Mouse (Mus musculus): ENCODE measurements around the gene Fam213b. TPM values are rescaled to one million over a fixed set of nuclear protein-coding genes. Genes with fewer than 3 reads are reported as not detected.

The Fam213b gene
- 59.3 and 64.5 TPM in 2 replicates for polyA plus RNA-seq (2015; fragmentation: Nextera tagmentation; extraction: Ambion mirVana)

- H3K9ac ChIP-seq (ENCODE audit: low read depth, low read length): peak within 1 kb of the TSS; percentile 88
- peak within 1 kb of the TSS; percentile 96 for H3K4me2 ChIP-seq (ENCODE audit: low read length)
- WGBS: 3% methylated on average over 43 of the region's 43 CpGs
- H3K4me1 ChIP-seq (ENCODE audit: control insufficient read depth, insufficient read depth, low read length): peaks cover 19% of the 10 kb centered on the region
- no peaks in the 10 kb centered on the region for H3K27me3 ChIP-seq (ENCODE audit: control insufficient read depth, insufficient read depth, low read depth, low read length)
- no peaks in the 10 kb centered on the region for H3K9me3 ChIP-seq (replicated peaks; ENCODE audit: control insufficient read depth, low read length, poor library complexity, severe bottlenecking)
- ATAC-seq: peak; percentile 96
- peak within 1 kb of the TSS; percentile 58 for H3K4me3 ChIP-seq (ENCODE audit: low read depth, low read length)
- peak within 1 kb of the TSS; percentile 77 for H3K27ac ChIP-seq (ENCODE audit: low read length)
- H3K36me3 ChIP-seq (ENCODE audit: control insufficient read depth, insufficient read depth, low read length): no peaks in the 10 kb centered on the region
Measured at GRCm38 (mm10) chr4:154898506-154899446, at the start of gene Fam213b. Gene Fam213b, minus strand, starts transcription at chr4:154899135.

DNA sequence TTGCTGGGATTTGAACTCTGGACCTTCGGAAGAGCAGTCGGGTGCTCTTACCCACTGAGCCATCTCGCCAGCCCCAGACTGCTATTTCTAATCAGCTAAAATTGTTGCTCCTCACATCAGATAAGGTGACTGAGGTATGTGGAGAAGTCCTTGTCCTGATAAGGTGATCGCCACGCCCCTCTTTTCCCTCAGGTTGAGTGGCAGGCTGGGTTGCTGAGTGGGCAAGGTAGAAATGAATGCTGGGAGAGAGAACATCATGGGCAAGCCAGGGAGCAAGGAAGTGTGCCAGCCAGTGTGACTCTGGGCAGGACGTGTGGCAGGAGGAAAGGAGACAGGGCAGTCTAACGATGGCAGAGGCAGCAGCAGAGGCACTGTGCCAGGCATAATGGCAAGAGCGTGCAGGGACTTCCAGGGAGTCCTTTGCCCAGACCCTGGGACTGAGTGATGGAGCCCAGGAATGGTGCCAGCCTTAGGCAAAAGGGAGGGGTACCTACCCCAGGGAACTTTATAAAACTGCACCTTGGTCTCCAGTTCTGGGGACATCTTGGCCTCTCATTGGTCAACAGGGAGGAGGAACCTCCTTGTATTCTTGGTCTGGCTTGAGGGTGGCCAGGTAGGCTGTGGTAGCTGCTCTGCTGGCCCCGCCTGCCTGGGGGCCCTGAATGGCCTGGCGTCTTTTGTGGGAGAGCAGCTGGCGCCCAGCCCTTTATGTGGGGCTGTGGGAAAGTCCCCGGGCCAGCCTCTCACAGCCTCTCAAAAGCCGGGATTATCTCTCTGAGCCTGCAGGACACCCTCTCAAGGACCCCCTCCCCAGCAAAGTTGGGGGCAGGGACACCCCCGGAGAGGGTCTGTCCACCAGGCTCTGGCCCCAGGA lies 49.4 kb upstream of the Fam213b start:
- Histone ChIP-seq H3K36me3 (ENCODE audit: control insufficient read depth, insufficient read depth, low read length) (no peaks in the 10 kb centered on the region), H3K27me3 (ENCODE audit: control insufficient read depth, insufficient read depth, low read depth, low read length) (no peaks in the 10 kb centered on the region; the same call in 1 of the 2 replicates), H3K4me2 (ENCODE audit: low read length) (no peak overlapping the region), H3K9ac (ENCODE audit: low read depth, low read length) (no peak overlapping the region), H3K27ac (ENCODE audit: low read length) (peak overlapping the region; percentile 76), H3K4me3 (ENCODE audit: low read depth, low read length) (no peak overlapping the region), H3K9me3 (replicated peaks; ENCODE audit: control insufficient read depth, low read length, poor library complexity, severe bottlenecking) (no peaks in the 10 kb centered on the region), H3K4me1 (ENCODE audit: control insufficient read depth, insufficient read depth, low read length) (peaks cover 14% of the 10 kb centered on the region)
- WGBS: 35% methylated on average over 14 of the region's 14 CpGs
- ATAC-seq: peak; percentile 69

GRCm38 (mm10) chr4:154946319-154946718 lies 47.4 kb upstream of the Fam213b start:
- H3K4me1 ChIP-seq (ENCODE audit: control insufficient read depth, insufficient read depth, low read length): peaks cover 12% of the 10 kb centered on the region
- WGBS: under 1% methylated on average over 8 of the region's 8 CpGs
- peak overlapping the region; percentile 74 for H3K27ac ChIP-seq (ENCODE audit: low read length)
- H3K4me2 ChIP-seq (ENCODE audit: low read length): peak overlapping the region; percentile 64
- peak overlapping the region; percentile 35 for H3K4me3 ChIP-seq (ENCODE audit: low read depth, low read length)
- no peaks in the 10 kb centered on the region for H3K36me3 ChIP-seq (ENCODE audit: control insufficient read depth, insufficient read depth, low read length)
- no peaks in the 10 kb centered on the region for H3K9me3 ChIP-seq (replicated peaks; ENCODE audit: control insufficient read depth, low read length, poor library complexity, severe bottlenecking)
- ATAC-seq: peak; percentile 83
- peak overlapping the region; percentile 60 for H3K9ac ChIP-seq (ENCODE audit: low read depth, low read length)
- no peaks in the 10 kb centered on the region for H3K27me3 ChIP-seq (ENCODE audit: control insufficient read depth, insufficient read depth, low read depth, low read length)

GRCm38 (mm10) chr4:154944121-154944590 lies 45.2 kb upstream of the Fam213b start:
- H3K27ac ChIP-seq (ENCODE audit: low read length): no peak overlapping the region
- no peaks in the 10 kb centered on the region for H3K9me3 ChIP-seq (replicated peaks; ENCODE audit: control insufficient read depth, low read length, poor library complexity, severe bottlenecking)
- 16% methylated on average over 2 of the region's 2 CpGs for WGBS
- no peak overlapping the region for H3K4me3 ChIP-seq (ENCODE audit: low read depth, low read length)
- peaks cover 12% of the 10 kb centered on the region for H3K4me1 ChIP-seq (ENCODE audit: control insufficient read depth, insufficient read depth, low read length)
- ATAC-seq: peak; percentile 62; the same call in 1 of the 2 replicates
- no peak overlapping the region for H3K4me2 ChIP-seq (ENCODE audit: low read length)
- H3K36me3 ChIP-seq (ENCODE audit: control insufficient read depth, insufficient read depth, low read length): no peaks in the 10 kb centered on the region
- no peaks in the 10 kb centered on the region for H3K27me3 ChIP-seq (ENCODE audit: control insufficient read depth, insufficient read depth, low read depth, low read length)
- no peak overlapping the region for H3K9ac ChIP-seq (ENCODE audit: low read depth, low read length)

GRCm38 (mm10) chr4:154943323-154944039 lies 44.5 kb upstream of the Fam213b start:
- Histone ChIP-seq H3K9ac (ENCODE audit: low read depth, low read length) (no peak overlapping the region), H3K9me3 (replicated peaks; ENCODE audit: control insufficient read depth, low read length, poor library complexity, severe bottlenecking) (no peaks in the 10 kb centered on the region), H3K4me1 (ENCODE audit: control insufficient read depth, insufficient read depth, low read length) (peaks cover 12% of the 10 kb centered on the region), H3K4me2 (ENCODE audit: low read length) (no peak overlapping the region), H3K27me3 (ENCODE audit: control insufficient read depth, insufficient read depth, low read depth, low read length) (no peaks in the 10 kb centered on the region), H3K36me3 (ENCODE audit: control insufficient read depth, insufficient read depth, low read length) (no peaks in the 10 kb centered on the region), H3K27ac (ENCODE audit: low read length) (no peak overlapping the region), H3K4me3 (ENCODE audit: low read depth, low read length) (no peak overlapping the region)
- WGBS: 88% methylated on average over 6 of the region's 6 CpGs
- no peak for ATAC-seq

- H3K36me3 ChIP-seq (ENCODE audit: control insufficient read depth, insufficient read depth, low read length): no peaks in the 10 kb centered on the region
- H3K27ac ChIP-seq (ENCODE audit: low read length): no peak overlapping the region
- no peak overlapping the region for H3K4me2 ChIP-seq (ENCODE audit: low read length)
- no peak overlapping the region for H3K4me3 ChIP-seq (ENCODE audit: low read depth, low read length)
- WGBS: 90% methylated on average over 10 of the region's 10 CpGs
- H3K9me3 ChIP-seq (replicated peaks; ENCODE audit: control insufficient read depth, low read length, poor library complexity, severe bottlenecking): no peaks in the 10 kb centered on the region
- no peak overlapping the region for H3K9ac ChIP-seq (ENCODE audit: low read depth, low read length)
- no peaks in the 10 kb centered on the region for H3K27me3 ChIP-seq (ENCODE audit: control insufficient read depth, insufficient read depth, low read depth, low read length)
- H3K4me1 ChIP-seq (ENCODE audit: control insufficient read depth, insufficient read depth, low read length): peaks cover 12% of the 10 kb centered on the region
- no peak for ATAC-seq
Measured at GRCm38 (mm10) chr4:154942632-154943322, 43.8 kb upstream of the Fam213b start.

GRCm38 (mm10) chr4:154941831-154942230 lies 42.9 kb upstream of the Fam213b start:
- H3K9me3 ChIP-seq (replicated peaks; ENCODE audit: control insufficient read depth, low read length, poor library complexity, severe bottlenecking): no peaks in the 10 kb centered on the region
- H3K27ac ChIP-seq (ENCODE audit: low read length): no peak overlapping the region
- ATAC-seq: no peak
- no peaks in the 10 kb centered on the region for H3K27me3 ChIP-seq (ENCODE audit: control insufficient read depth, insufficient read depth, low read depth, low read length)
- no peaks in the 10 kb centered on the region for H3K36me3 ChIP-seq (ENCODE audit: control insufficient read depth, insufficient read depth, low read length)
- no peak overlapping the region for H3K9ac ChIP-seq (ENCODE audit: low read depth, low read length)
- H3K4me2 ChIP-seq (ENCODE audit: low read length): no peak overlapping the region
- peaks cover 12% of the 10 kb centered on the region for H3K4me1 ChIP-seq (ENCODE audit: control insufficient read depth, insufficient read depth, low read length)
- no peak overlapping the region for H3K4me3 ChIP-seq (ENCODE audit: low read depth, low read length)
- WGBS: 97% methylated on average over 4 of the region's 5 CpGs

DNA sequence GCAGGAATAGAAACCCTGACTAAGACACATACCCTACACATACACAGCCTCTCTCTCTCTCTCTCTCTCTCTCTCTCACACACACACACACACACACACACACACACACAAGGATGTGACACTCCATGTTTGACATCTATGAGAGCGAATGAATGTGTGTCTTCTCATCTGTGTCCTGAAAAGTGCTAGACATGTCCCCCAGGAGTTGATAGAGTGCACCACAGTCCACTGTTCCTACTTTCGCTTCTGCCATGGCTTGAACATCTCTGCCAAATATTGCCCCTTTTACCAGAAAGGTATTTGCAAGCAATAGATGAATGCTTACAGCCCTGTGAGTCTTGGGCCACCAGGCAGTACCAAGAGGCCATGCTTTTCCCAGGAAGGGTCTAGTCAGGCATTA lies 41.2 kb upstream of the Fam213b start:
- Histone ChIP-seq H3K4me1 (ENCODE audit: control insufficient read depth, insufficient read depth, low read length) (peaks cover 6% of the 10 kb centered on the region), H3K4me3 (ENCODE audit: low read depth, low read length) (no peak overlapping the region)
- WGBS: 88% methylated on average over 2 of the region's 2 CpGs

More for the DNA sequence above, 41.2 kb upstream of the Fam213b start:
- Histone ChIP-seq H3K4me2 (ENCODE audit: low read length) (no peak overlapping the region), H3K36me3 (ENCODE audit: control insufficient read depth, insufficient read depth, low read length) (no peaks in the 10 kb centered on the region), H3K9me3 (replicated peaks; ENCODE audit: control insufficient read depth, low read length, poor library complexity, severe bottlenecking) (no peaks in the 10 kb centered on the region), H3K27ac (ENCODE audit: low read length) (no peak overlapping the region), H3K9ac (ENCODE audit: low read depth, low read length) (no peak overlapping the region), H3K27me3 (ENCODE audit: control insufficient read depth, insufficient read depth, low read depth, low read length) (no peaks in the 10 kb centered on the region)
- no peak for ATAC-seq

Measured in midbrain, embryonic 16.5 days (tissue).